Mouse (Mus musculus) hindbrain, embryonic 14.5 days (tissue): ENCODE data around the gene Spata21. TPM values are rescaled to one million over a fixed set of nuclear protein-coding genes. Genes with fewer than 3 reads are reported as not detected.
A peak's percentile ranks its signal among the peaks of the same experiment; 100 is the strongest.

Experiments
- ATAC-seq: fragments of 200-750 bp; cut with Nextera tagmentation; 2 replicates; pipeline ENCODE4 v1.8.0; 2017; ENCODE audit warnings: moderate number of reproducible peaks, mild to moderate bottlenecking, moderate TSS enrichment, moderate library complexity; ENCODE audit not compliant: low FRiP score
- DNase-seq: peaks from one replicate; pipeline ENCODE4 v3.0.0-alpha.2; 2015; ENCODE audit warnings: low spot score
- H3K27ac ChIP-seq: fragments of 300-500 bp; sonication (generic); 2 replicates; pipeline ENCODE4 v1.5.1; 2014; ENCODE audit warnings: mild to moderate bottlenecking, moderate library complexity
- H3K27me3 ChIP-seq: fragments of 300-500 bp; sonication (generic); 2 replicates; pipeline ENCODE4 v1.6.1; 2014; ENCODE audit warnings: mild to moderate bottlenecking, low read length, mixed read lengths; ENCODE audit not compliant: control insufficient read depth, insufficient read depth
- H3K36me3 ChIP-seq: fragments of 300-500 bp; sonication (generic); replicated peaks from 2 replicates; pipeline ENCODE4 v1.6.1; 2014; ENCODE audit not compliant: control insufficient read depth, insufficient read depth
- H3K4me1 ChIP-seq: fragments of 300-500 bp; sonication (generic); replicated peaks from 2 replicates; pipeline ENCODE4 v1.6.1; 2014; ENCODE audit warnings: antibody characterized with exemption, low read length, mixed read lengths; ENCODE audit not compliant: control insufficient read depth, insufficient read depth
- H3K4me2 ChIP-seq: fragments of 300-500 bp; sonication (generic); replicated peaks from 2 replicates; pipeline ENCODE4 v1.6.1; 2014; ENCODE audit warnings: mild to moderate bottlenecking, moderate library complexity
- H3K4me3 ChIP-seq: fragments of 300-500 bp; sonication (generic); replicated peaks from 2 replicates; pipeline ENCODE4 v1.5.1; 2014; ENCODE audit warnings: mild to moderate bottlenecking, low read length
- H3K9ac ChIP-seq: fragments of 300-500 bp; sonication (generic); 2 replicates; pipeline ENCODE4 v1.6.1; 2014
- H3K9me3 ChIP-seq: fragments of 300-500 bp; sonication (generic); 2 replicates; pipeline ENCODE4 v1.6.1; 2016; ENCODE audit warnings: low read length; ENCODE audit not compliant: control insufficient read depth
- WGBS: fragments of 180-500 bp; shearing (Covaris S2); extraction: QIAGEN DNeasy Blood & Tissue Kit; methylation state at CpG from one replicate; pipeline ENCODE4 v1.1.7; 2014; 5-methylcytosine and 5-hydroxymethylcytosine counted together
- polyA plus RNA-seq: library from polyadenylated mRNA; unstranded; fragments of >200 nt; fragmentation: Nextera tagmentation; extraction: Ambion mirVana; gene quantifications from 2 replicates; pipeline ENCODE4 v1.2.1, GENCODE M21; 2014

Gene Spata21
- polyA plus RNA-seq, 1 experiment from 2014 or later, result 0.96 TPM

GRCm38 (mm10) chr4:141058835-141059234 lies 29.3 kb upstream of the Spata21 start:
- Histone ChIP-seq H3K36me3 (no peaks in the 10 kb centered on the region; the same call in 1 of the 2 replicates), H3K4me3 (no peak overlapping the region), H3K4me2 (no peak overlapping the region; the same call in 1 of the 2 replicates), H3K4me1 (peaks cover 16% of the 10 kb centered on the region), H3K27me3 (no peaks in the 10 kb centered on the region), H3K9me3 (no peaks in the 10 kb centered on the region), H3K27ac (no peak overlapping the region; the same call in 1 of the 2 replicates), H3K9ac (0 out of 2 replicates have a peak overlapping the region, but pooled peaks have one; percentile 20)
- 82% methylated on average over 9 of the region's 9 CpGs for WGBS
- no peak for DNase-seq
- no peak for ATAC-seq

- H3K36me3 ChIP-seq, result no peaks in the 10 kb centered on the region; the same call in 1 of the 2 replicates
- no peaks in the 10 kb centered on the region for H3K27me3 ChIP-seq
- no peaks in the 10 kb centered on the region for H3K9me3 ChIP-seq
- H3K4me2 ChIP-seq, result peak overlapping the region; percentile 70
- no peak; the same call in 1 of the 2 replicates for ATAC-seq
- no peak for DNase-seq
- H3K4me1 ChIP-seq, result peaks cover 12% of the 10 kb centered on the region; the same call in 1 of the 2 replicates
- H3K27ac ChIP-seq, result peak overlapping the region; percentile 93
- peak overlapping the region; percentile 51 for H3K4me3 ChIP-seq
- H3K9ac ChIP-seq, result peak overlapping the region; percentile 72
- WGBS, result under 1% methylated on average over 32 of the region's 32 CpGs
Measured at GRCm38 (mm10) chr4:141059616-141060425, 28.3 kb upstream of the Spata21 start.

- ATAC-seq (peak; percentile 94), DNase-seq (peak; percentile 100)
- Histone ChIP-seq H3K9me3 (no peaks in the 10 kb centered on the region), H3K9ac (peak within 1 kb of the TSS; percentile 74), H3K27me3 (no peaks in the 10 kb centered on the region), H3K4me1 (peaks cover 12% of the 10 kb centered on the region; the same call in 1 of the 2 replicates), H3K4me2 (peak within 1 kb of the TSS; percentile 70), H3K4me3 (peak within 1 kb of the TSS; percentile 51), H3K27ac (peak within 1 kb of the TSS; percentile 93), H3K36me3 (peaks cover 4% of the 10 kb centered on the region)
- under 1% methylated on average over 77 of the region's 77 CpGs for WGBS
Measured at GRCm38 (mm10) chr4:141060426-141061301, 27.5 kb upstream of the Spata21 start, which contains the start of gene Crocc. Gene Crocc, minus strand, starts transcription at chr4:141060550.

GRCm38 (mm10) chr4:141064104-141064659 lies 24.0 kb upstream of the Spata21 start:
- Histone ChIP-seq H3K27me3 (no peaks in the 10 kb centered on the region), H3K9ac (no peak overlapping the region), H3K9me3 (no peaks in the 10 kb centered on the region), H3K4me2 (no peak overlapping the region), H3K36me3 (peaks cover 39% of the 10 kb centered on the region), H3K4me1 (peaks cover 10% of the 10 kb centered on the region; the same call in 1 of the 2 replicates), H3K27ac (no peak overlapping the region), H3K4me3 (no peak overlapping the region)
- ATAC-seq, result no peak
- WGBS, result 82% methylated on average over 4 of the region's 4 CpGs
- DNase-seq, result no peak

- H3K4me2 ChIP-seq, result no peak overlapping the region
- H3K4me1 ChIP-seq, result peaks cover 3% of the 10 kb centered on the region; the same call in 1 of the 2 replicates
- ATAC-seq, result no peak
- no peaks in the 10 kb centered on the region for H3K9me3 ChIP-seq
- WGBS, result 5% methylated on average over 8 of the region's 8 CpGs
- DNase-seq, result peak; percentile 89
- H3K4me3 ChIP-seq, result no peak overlapping the region
- peaks cover 49% of the 10 kb centered on the region for H3K36me3 ChIP-seq
- H3K27me3 ChIP-seq, result no peaks in the 10 kb centered on the region
- no peak overlapping the region for H3K9ac ChIP-seq
- 0 out of 2 replicates have a peak overlapping the region, but pooled peaks have one; percentile 43 for H3K27ac ChIP-seq
Measured at GRCm38 (mm10) chr4:141065123-141065522, 23.0 kb upstream of the Spata21 start.

- H3K4me2 ChIP-seq, result no peak overlapping the region
- peaks cover 64% of the 10 kb centered on the region for H3K36me3 ChIP-seq
- ATAC-seq (no peak), DNase-seq (no peak)
- H3K4me1 ChIP-seq, result 0 out of 2 replicates have a peak, but pooled peaks cover 3% of the 10 kb centered on the region
- H3K9me3 ChIP-seq, result no peaks in the 10 kb centered on the region
- H3K4me3 ChIP-seq, result no peak overlapping the region
- H3K27me3 ChIP-seq, result no peaks in the 10 kb centered on the region
- 75% methylated on average over 12 of the region's 12 CpGs for WGBS
- no peak overlapping the region; the same call in 1 of the 2 replicates for H3K9ac ChIP-seq
- peak overlapping the region; percentile 69 for H3K27ac ChIP-seq
Measured at GRCm38 (mm10) chr4:141066709-141067515, 21.2 kb upstream of the Spata21 start.

- Histone ChIP-seq H3K9me3 (no peaks in the 10 kb centered on the region), H3K9ac (no peak overlapping the region), H3K27me3 (no peaks in the 10 kb centered on the region), H3K27ac (peak overlapping the region; percentile 69; the same call in 1 of the 2 replicates), H3K4me2 (no peak overlapping the region), H3K36me3 (peaks cover 71% of the 10 kb centered on the region), H3K4me3 (no peak overlapping the region), H3K4me1 (0 out of 2 replicates have a peak, but pooled peaks cover 3% of the 10 kb centered on the region)
- ATAC-seq (no peak), DNase-seq (no peak)
- WGBS, result 78% methylated on average over 9 of the region's 9 CpGs
Measured at GRCm38 (mm10) chr4:141067516-141068046, 20.6 kb upstream of the Spata21 start.

- H3K27ac ChIP-seq, result no peak overlapping the region
- DNase-seq (no peak), ATAC-seq (no peak)
- H3K9ac ChIP-seq, result no peak overlapping the region
- no peak overlapping the region for H3K4me3 ChIP-seq
- H3K4me1 ChIP-seq, result peaks cover 3% of the 10 kb centered on the region; the same call in 1 of the 2 replicates
- peaks cover 82% of the 10 kb centered on the region for H3K36me3 ChIP-seq
- H3K27me3 ChIP-seq, result no peaks in the 10 kb centered on the region
- no peaks in the 10 kb centered on the region for H3K9me3 ChIP-seq
- WGBS, result 95% methylated on average over 8 of the region's 8 CpGs
- H3K4me2 ChIP-seq, result no peak overlapping the region
Measured at GRCm38 (mm10) chr4:141068655-141069054, 19.5 kb upstream of the Spata21 start.
